Mouse (Mus musculus): ENCODE measurements at regions not wholly inside any gene's neighbourhood (a gene's known extent, or its start where the extent isn't known, plus 50 kb on each side); places are given as distances from the start of the nearest gene placed in this dataset.

GRCm38 (mm10) chr12:51294971-51295477 is 52.8 kb upstream of the G2e3 start:
- WGBS: 84% methylated on average over 4 of the region's 4 CpGs

GRCm38 (mm10) chr12:51278358-51278757 is 69.5 kb upstream of the G2e3 start:
- no peaks in the 10 kb centered on the region for H3K36me3 ChIP-seq (replicated peaks; ENCODE audit: control insufficient read depth, insufficient read depth, low read depth, low read length)
- no peaks in the 10 kb centered on the region for H3K9me3 ChIP-seq (replicated peaks; ENCODE audit: control insufficient read depth, low read length)
- WGBS: 86% methylated on average over 1 of the region's 1 CpGs
- DNase-seq (ENCODE audit: low spot score) (no peak), ATAC-seq (replicated peaks; ENCODE audit: insufficient number of reproducible peaks, low FRiP score, low TSS enrichment, low read depth) (no peak)
- no peaks in the 10 kb centered on the region for H3K4me1 ChIP-seq (ENCODE audit: control insufficient read depth, insufficient read depth, low read length)
- no peak overlapping the region for H3K9ac ChIP-seq (replicated peaks; ENCODE audit: low read length)
- no peak overlapping the region for H3K4me2 ChIP-seq (ENCODE audit: low read depth, low read length)
- no peak overlapping the region for H3K27ac ChIP-seq (replicated peaks; ENCODE audit: low read depth, low read length)
- no peaks in the 10 kb centered on the region for H3K27me3 ChIP-seq (ENCODE audit: control insufficient read depth, insufficient read depth, low read length)
- H3K4me3 ChIP-seq (ENCODE audit: low read depth, low read length): no peak overlapping the region

More at GRCm38 (mm10) chr12:51294971-51295477, 52.8 kb upstream of the G2e3 start:
- H3K9ac ChIP-seq (replicated peaks; ENCODE audit: low read length): no peak overlapping the region
- H3K9me3 ChIP-seq (replicated peaks; ENCODE audit: control insufficient read depth, low read length): no peaks in the 10 kb centered on the region
- no peaks in the 10 kb centered on the region for H3K4me1 ChIP-seq (ENCODE audit: control insufficient read depth, insufficient read depth, low read length)
- H3K4me3 ChIP-seq (ENCODE audit: low read depth, low read length): no peak overlapping the region
- no peak overlapping the region for H3K27ac ChIP-seq (replicated peaks; ENCODE audit: low read depth, low read length)
- no peak overlapping the region for H3K4me2 ChIP-seq (ENCODE audit: low read depth, low read length)
- no peak for ATAC-seq (replicated peaks; ENCODE audit: insufficient number of reproducible peaks, low FRiP score, low TSS enrichment, low read depth)
- no peaks in the 10 kb centered on the region for H3K36me3 ChIP-seq (replicated peaks; ENCODE audit: control insufficient read depth, insufficient read depth, low read depth, low read length)
- DNase-seq (ENCODE audit: low spot score): no peak
- no peaks in the 10 kb centered on the region for H3K27me3 ChIP-seq (ENCODE audit: control insufficient read depth, insufficient read depth, low read length)

GRCm38 (mm10) chr12:51275818-51276538 is 71.9 kb upstream of the G2e3 start:
- Histone ChIP-seq H3K27me3 (ENCODE audit: control insufficient read depth, insufficient read depth, low read length) (no peaks in the 10 kb centered on the region), H3K9me3 (replicated peaks; ENCODE audit: control insufficient read depth, low read length) (no peaks in the 10 kb centered on the region), H3K36me3 (replicated peaks; ENCODE audit: control insufficient read depth, insufficient read depth, low read depth, low read length) (no peaks in the 10 kb centered on the region), H3K27ac (replicated peaks; ENCODE audit: low read depth, low read length) (no peak overlapping the region), H3K4me1 (ENCODE audit: control insufficient read depth, insufficient read depth, low read length) (no peaks in the 10 kb centered on the region), H3K4me3 (ENCODE audit: low read depth, low read length) (no peak overlapping the region), H3K9ac (replicated peaks; ENCODE audit: low read length) (no peak overlapping the region), H3K4me2 (ENCODE audit: low read depth, low read length) (no peak overlapping the region)
- ATAC-seq (replicated peaks; ENCODE audit: insufficient number of reproducible peaks, low FRiP score, low TSS enrichment, low read depth): no peak
- 50% methylated on average over 14 of the region's 14 CpGs for WGBS
- DNase-seq (ENCODE audit: low spot score): peak; percentile 84

GRCm38 (mm10) chr12:51273486-51273885 is 74.4 kb upstream of the G2e3 start:
- no peak overlapping the region for H3K4me2 ChIP-seq (ENCODE audit: low read depth, low read length)
- H3K27me3 ChIP-seq (ENCODE audit: control insufficient read depth, insufficient read depth, low read length): no peaks in the 10 kb centered on the region
- no peak overlapping the region for H3K4me3 ChIP-seq (ENCODE audit: low read depth, low read length)
- WGBS: 83% methylated on average over 5 of the region's 5 CpGs
- DNase-seq (ENCODE audit: low spot score) (no peak), ATAC-seq (replicated peaks; ENCODE audit: insufficient number of reproducible peaks, low FRiP score, low TSS enrichment, low read depth) (no peak)
- H3K4me1 ChIP-seq (ENCODE audit: control insufficient read depth, insufficient read depth, low read length): no peaks in the 10 kb centered on the region
- no peaks in the 10 kb centered on the region for H3K36me3 ChIP-seq (replicated peaks; ENCODE audit: control insufficient read depth, insufficient read depth, low read depth, low read length)
- H3K27ac ChIP-seq (replicated peaks; ENCODE audit: low read depth, low read length): no peak overlapping the region
- H3K9me3 ChIP-seq (replicated peaks; ENCODE audit: control insufficient read depth, low read length): no peaks in the 10 kb centered on the region
- no peak overlapping the region for H3K9ac ChIP-seq (replicated peaks; ENCODE audit: low read length)

DNA sequence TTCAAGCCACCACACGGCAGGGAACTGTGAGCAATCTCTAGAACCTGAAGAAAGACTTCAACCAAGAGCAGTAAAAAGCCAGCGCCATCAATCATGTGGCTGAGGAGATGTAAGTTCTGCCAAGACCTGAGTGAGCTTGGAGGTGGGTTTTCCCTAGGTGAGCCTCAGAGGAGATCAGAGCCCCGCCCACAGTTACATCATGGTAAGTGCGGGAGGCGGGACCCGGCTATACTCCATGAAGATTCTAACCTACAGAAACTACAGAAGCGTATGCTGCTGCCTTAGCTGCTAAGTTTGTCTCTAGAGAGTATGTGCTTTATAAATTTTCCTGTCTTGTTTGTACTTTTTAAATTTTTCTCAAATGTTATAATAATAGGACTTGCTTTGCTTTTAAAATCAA is 105.0 kb upstream of the G2e3 start:
- Histone ChIP-seq H3K27me3 (ENCODE audit: control insufficient read depth, insufficient read depth, low read length) (no peaks in the 10 kb centered on the region), H3K4me1 (ENCODE audit: control insufficient read depth, insufficient read depth, low read length) (no peaks in the 10 kb centered on the region), H3K9ac (replicated peaks; ENCODE audit: low read length) (no peak overlapping the region), H3K27ac (replicated peaks; ENCODE audit: low read depth, low read length) (no peak overlapping the region), H3K4me2 (ENCODE audit: low read depth, low read length) (no peak overlapping the region), H3K9me3 (replicated peaks; ENCODE audit: control insufficient read depth, low read length) (no peaks in the 10 kb centered on the region), H3K4me3 (ENCODE audit: low read depth, low read length) (no peak overlapping the region), H3K36me3 (replicated peaks; ENCODE audit: control insufficient read depth, insufficient read depth, low read depth, low read length) (no peaks in the 10 kb centered on the region)
- ATAC-seq (replicated peaks; ENCODE audit: insufficient number of reproducible peaks, low FRiP score, low TSS enrichment, low read depth) (no peak), DNase-seq (ENCODE audit: low spot score) (no peak)
- WGBS: 80% methylated on average over 7 of the region's 7 CpGs

DNA sequence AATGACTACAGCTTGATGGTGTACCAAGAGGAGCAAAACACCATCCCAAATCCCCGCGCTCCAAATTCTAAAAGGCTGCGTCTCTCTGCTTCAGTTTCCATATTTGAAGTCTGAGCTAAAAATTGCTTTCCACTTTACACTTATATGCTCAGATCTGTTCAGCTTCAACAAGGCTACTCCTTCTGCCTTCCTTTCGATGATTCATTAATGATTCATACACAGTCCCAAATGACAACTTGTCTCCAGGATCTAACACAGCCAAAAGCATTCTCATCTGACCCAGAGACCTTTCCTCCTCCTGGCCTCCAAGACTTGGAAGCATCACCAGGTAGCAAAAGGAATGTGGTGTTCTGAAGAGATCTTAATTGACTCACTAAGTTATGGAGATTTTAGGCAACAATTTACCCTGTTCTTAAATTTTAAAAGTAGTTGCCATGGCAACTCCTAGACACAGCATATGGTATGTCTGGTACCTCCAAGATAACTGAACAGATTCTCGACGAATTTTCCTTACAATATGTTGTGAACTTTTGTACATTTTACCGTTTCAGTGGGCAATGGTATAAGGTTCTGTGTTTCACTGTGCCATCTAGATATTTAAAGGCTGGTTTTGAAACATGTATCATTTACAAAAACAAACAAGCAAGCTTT is 106.6 kb upstream of the G2e3 start:
- Histone ChIP-seq H3K9ac (replicated peaks; ENCODE audit: low read length) (no peak overlapping the region), H3K27ac (replicated peaks; ENCODE audit: low read depth, low read length) (no peak overlapping the region), H3K27me3 (ENCODE audit: control insufficient read depth, insufficient read depth, low read length) (no peaks in the 10 kb centered on the region), H3K4me3 (ENCODE audit: low read depth, low read length) (no peak overlapping the region), H3K4me1 (ENCODE audit: control insufficient read depth, insufficient read depth, low read length) (no peaks in the 10 kb centered on the region), H3K4me2 (ENCODE audit: low read depth, low read length) (no peak overlapping the region), H3K9me3 (replicated peaks; ENCODE audit: control insufficient read depth, low read length) (no peaks in the 10 kb centered on the region), H3K36me3 (replicated peaks; ENCODE audit: control insufficient read depth, insufficient read depth, low read depth, low read length) (no peaks in the 10 kb centered on the region)
- ATAC-seq (replicated peaks; ENCODE audit: insufficient number of reproducible peaks, low FRiP score, low TSS enrichment, low read depth): no peak
- 88% methylated on average over 7 of the region's 7 CpGs for WGBS
- DNase-seq (ENCODE audit: low spot score): no peak

- Histone ChIP-seq H3K27ac (replicated peaks; ENCODE audit: low read depth, low read length) (no peak overlapping the region), H3K36me3 (replicated peaks; ENCODE audit: control insufficient read depth, insufficient read depth, low read depth, low read length) (no peaks in the 10 kb centered on the region), H3K27me3 (ENCODE audit: control insufficient read depth, insufficient read depth, low read length) (no peaks in the 10 kb centered on the region), H3K4me3 (ENCODE audit: low read depth, low read length) (no peak overlapping the region), H3K9me3 (replicated peaks; ENCODE audit: control insufficient read depth, low read length) (no peaks in the 10 kb centered on the region), H3K4me2 (ENCODE audit: low read depth, low read length) (no peak overlapping the region), H3K9ac (replicated peaks; ENCODE audit: low read length) (no peak overlapping the region), H3K4me1 (ENCODE audit: control insufficient read depth, insufficient read depth, low read length) (no peaks in the 10 kb centered on the region)
- ATAC-seq (replicated peaks; ENCODE audit: insufficient number of reproducible peaks, low FRiP score, low TSS enrichment, low read depth): no peak
- 53% methylated on average over 2 of the region's 2 CpGs for WGBS
- DNase-seq (ENCODE audit: low spot score): no peak
Measured at GRCm38 (mm10) chr12:51211691-51212090, 136.2 kb upstream of the G2e3 start.

GRCm38 (mm10) chr12:51196289-51196688 is 151.6 kb upstream of the G2e3 start:
- H3K9me3 ChIP-seq (replicated peaks; ENCODE audit: control insufficient read depth, low read length): no peaks in the 10 kb centered on the region
- H3K9ac ChIP-seq (replicated peaks; ENCODE audit: low read length): no peak overlapping the region
- no peaks in the 10 kb centered on the region for H3K27me3 ChIP-seq (ENCODE audit: control insufficient read depth, insufficient read depth, low read length)
- H3K27ac ChIP-seq (replicated peaks; ENCODE audit: low read depth, low read length): no peak overlapping the region
- no peak overlapping the region for H3K4me2 ChIP-seq (ENCODE audit: low read depth, low read length)
- 77% methylated on average over 5 of the region's 5 CpGs for WGBS
- H3K4me3 ChIP-seq (ENCODE audit: low read depth, low read length): no peak overlapping the region
- no peak for ATAC-seq (replicated peaks; ENCODE audit: insufficient number of reproducible peaks, low FRiP score, low TSS enrichment, low read depth)
- H3K4me1 ChIP-seq (ENCODE audit: control insufficient read depth, insufficient read depth, low read length): no peaks in the 10 kb centered on the region
- DNase-seq (ENCODE audit: low spot score): no peak
- no peaks in the 10 kb centered on the region for H3K36me3 ChIP-seq (replicated peaks; ENCODE audit: control insufficient read depth, insufficient read depth, low read depth, low read length)

Data from embryonic facial prominence, embryonic 11.5 days (tissue).